In the genomic region with DNA sequence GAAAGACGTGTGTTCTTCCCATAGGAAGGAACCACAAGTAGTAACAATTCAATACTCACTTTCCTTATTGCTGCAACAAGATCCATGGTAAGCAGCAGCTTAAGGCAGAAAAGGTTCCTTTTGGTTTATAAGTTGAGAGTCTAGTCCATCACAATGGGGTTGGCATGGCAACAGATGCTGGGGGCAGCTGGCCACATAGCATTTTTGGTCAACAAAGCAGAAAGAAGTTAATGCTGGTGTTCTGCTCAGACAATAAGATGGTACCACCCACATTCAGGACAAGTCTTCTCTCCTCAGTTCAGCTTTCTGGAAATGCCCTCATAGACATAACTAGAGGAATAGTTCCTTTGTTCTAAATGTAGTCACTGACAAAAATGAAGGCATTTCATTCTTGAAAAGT, we compare ENCODE assay signal across 15 mouse cellular contexts. TPM values are rescaled to one million over a fixed set of nuclear protein-coding genes. Genes with fewer than 3 reads are reported as not detected.
DNase-seq lines count a peak whose midpoint lies in the region; ATAC-seq and TF ChIP-seq lines count a peak whose summit lies in the region.
"Had no signal": no experiment of that assay in that cellular context is flagged by ENCODE, and none has a peak within 500 bp of the region (broad histone marks: within the 10 kb centered on the region; RNA-seq: fewer than 3 reads in every experiment).

A gene (minus strand): TSS at position 101 of the 400 bp plus-strand sequence.

- no peak within 1 kb of the TSS for H3K27ac ChIP-seq in forebrain, embryonic 15.5 days (replicated peaks)
- no peak within 1 kb of the TSS for H3K27ac ChIP-seq in forebrain, embryonic 14.5 days (ENCODE audit: low read depth, low read length)
- no peak within 1 kb of the TSS for H3K27ac ChIP-seq in testis, adult 2 months (ENCODE audit: control insufficient read depth, insufficient read depth, low read depth, low read length)
- no peak within 1 kb of the TSS for H3K27ac ChIP-seq in olfactory bulb, adult 2 months (ENCODE audit: insufficient read depth, low read depth, low read length)
- no peak within 1 kb of the TSS for H3K27ac ChIP-seq in intestine, embryonic 15.5 days
- H3K27ac ChIP-seq: liver, embryonic 13.5 days; stomach, postnatal 0 days had no signal

- no peaks in the 10 kb centered on the region for H3K27me3 ChIP-seq in forebrain, embryonic 15.5 days
- no peaks in the 10 kb centered on the region for H3K27me3 ChIP-seq in forebrain, embryonic 14.5 days (replicated peaks; ENCODE audit: control insufficient read depth, insufficient read depth, low read length)
- H3K27me3 ChIP-seq in testis, adult 2 months (ENCODE audit: control insufficient read depth, insufficient read depth, low read length), result no peaks in the 10 kb centered on the region
- no peaks in the 10 kb centered on the region for H3K27me3 ChIP-seq in intestine, embryonic 15.5 days (replicated peaks)
- H3K27me3 ChIP-seq: liver, embryonic 13.5 days had no signal

- H3K36me3 ChIP-seq in forebrain, embryonic 15.5 days, result no peaks in the 10 kb centered on the region
- H3K36me3 ChIP-seq in forebrain, embryonic 14.5 days (ENCODE audit: control insufficient read depth, insufficient read depth, low read length), result no peaks in the 10 kb centered on the region
- H3K36me3 ChIP-seq in testis, adult 2 months (ENCODE audit: control insufficient read depth, insufficient read depth, low read length), result no peaks in the 10 kb centered on the region
- no peaks in the 10 kb centered on the region for H3K36me3 ChIP-seq in intestine, embryonic 15.5 days
- H3K36me3 ChIP-seq: liver, embryonic 13.5 days had no signal

- no peaks in the 10 kb centered on the region for H3K4me1 ChIP-seq in forebrain, embryonic 15.5 days
- H3K4me1 ChIP-seq in forebrain, embryonic 14.5 days (ENCODE audit: control insufficient read depth, insufficient read depth, low read length), result no peaks in the 10 kb centered on the region
- H3K4me1 ChIP-seq in testis, adult 2 months (ENCODE audit: control insufficient read depth, insufficient read depth, low read length), result no peaks in the 10 kb centered on the region
- no peaks in the 10 kb centered on the region for H3K4me1 ChIP-seq in olfactory bulb, adult 2 months (ENCODE audit: control insufficient read depth, insufficient read depth, low read length)
- no peaks in the 10 kb centered on the region for H3K4me1 ChIP-seq in intestine, embryonic 15.5 days (replicated peaks)
- H3K4me1 ChIP-seq: liver, embryonic 13.5 days had no signal

- no peak for TF ChIP-seq CTCF in testis, adult 2 months (IDR thresholded peaks at IDR 0.05; ENCODE audit: control insufficient read depth, insufficient read depth, insufficient replicate concordance, low read depth, low read length)
- no peak for TF ChIP-seq CTCF in olfactory bulb, adult 2 months (IDR thresholded peaks at IDR 0.05; ENCODE audit: insufficient read depth, low read depth, low read length)

- no peak for DNase-seq in forebrain, embryonic 14.5 days (ENCODE audit: low spot score)
- no peak for DNase-seq in testis, postnatal 10 days (ENCODE audit: low spot score)
- no peak for DNase-seq in layer of hippocampus, postnatal 25 days (ENCODE audit: extremely low spot score in 1 of 2, low spot score in 1 of 2)
- no peak for DNase-seq in yolk sac, embryonic 10.5 days (ENCODE audit: low spot score)
- DNase-seq: adrenal gland, postnatal 25 days; embryo, embryonic 11 days; liver, embryonic 13.5 days; right cerebral cortex, adult 18-20 months had no signal

- no peak within 1 kb of the TSS for H3K9ac ChIP-seq in forebrain, embryonic 15.5 days (replicated peaks)
- no peak within 1 kb of the TSS for H3K9ac ChIP-seq in forebrain, embryonic 14.5 days (ENCODE audit: low read length)
- H3K9ac ChIP-seq in intestine, embryonic 15.5 days, result no peak within 1 kb of the TSS
- H3K9ac ChIP-seq: liver, embryonic 13.5 days had no signal

- H3K4me3 ChIP-seq in forebrain, embryonic 15.5 days, result no peak within 1 kb of the TSS
- H3K4me3 ChIP-seq in forebrain, embryonic 14.5 days (ENCODE audit: low read depth, low read length), result no peak within 1 kb of the TSS
- H3K4me3 ChIP-seq in testis, adult 2 months (ENCODE audit: control insufficient read depth, low read depth, low read length), result peak within 1 kb of the TSS; percentile 64
- H3K4me3 ChIP-seq in olfactory bulb, adult 2 months (ENCODE audit: insufficient read depth, low read depth, low read length), result no peak within 1 kb of the TSS
- no peak within 1 kb of the TSS for H3K4me3 ChIP-seq in intestine, embryonic 15.5 days (replicated peaks)
- H3K4me3 ChIP-seq: liver, embryonic 13.5 days had no signal

- H3K9me3 ChIP-seq in forebrain, embryonic 15.5 days, result no peaks in the 10 kb centered on the region
- H3K9me3 ChIP-seq in forebrain, embryonic 14.5 days (replicated peaks; ENCODE audit: control insufficient read depth, low read length), result no peaks in the 10 kb centered on the region
- H3K9me3 ChIP-seq in intestine, embryonic 15.5 days, result no peaks in the 10 kb centered on the region
- H3K9me3 ChIP-seq: liver, embryonic 13.5 days had no signal

- 23% methylated on average over 1 of the region's 1 CpGs for WGBS in forebrain, embryonic 15.5 days
- WGBS in forebrain, embryonic 14.5 days, result 64% methylated on average over 1 of the region's 1 CpGs
- 66% methylated on average over 1 of the region's 1 CpGs for WGBS in olfactory bulb, adult 2 months
- 53% methylated on average over 1 of the region's 1 CpGs for WGBS in intestine, embryonic 15.5 days

- peak; percentile 21; the same call in 1 of the 2 replicates for TF ChIP-seq POLR2A in testis, adult 2 months (IDR thresholded peaks at IDR 0.05; ENCODE audit: control insufficient read depth, low read depth, low read length)
- no peak for TF ChIP-seq POLR2A in olfactory bulb, adult 2 months (IDR thresholded peaks at IDR 0.05; ENCODE audit: insufficient read depth, low read depth, low read length)

- no peak for ATAC-seq in forebrain, embryonic 15.5 days (replicated peaks)
- ATAC-seq in forebrain, embryonic 14.5 days, result no peak
- ATAC-seq in intestine, embryonic 15.5 days, result no peak
- ATAC-seq: intestine, postnatal 0 days; Patski had no signal

- H3K4me2 ChIP-seq in forebrain, embryonic 15.5 days (replicated peaks), result no peak within 1 kb of the TSS
- no peak within 1 kb of the TSS for H3K4me2 ChIP-seq in forebrain, embryonic 14.5 days (ENCODE audit: low read length)
- no peak within 1 kb of the TSS for H3K4me2 ChIP-seq in intestine, embryonic 15.5 days (replicated peaks)
- H3K4me2 ChIP-seq: liver, embryonic 13.5 days had no signal

RNA-seq across cellular contexts. Expression of the gene that starts here (rescaled TPM):
- 13.1 and 15.9 TPM in 2 replicates for polyA plus RNA-seq in forebrain, embryonic 15.5 days (2015; fragmentation: Nextera tagmentation; extraction: Ambion mirVana)
- polyA plus RNA-seq in forebrain, embryonic 14.5 days (2014; fragmentation: Nextera tagmentation; extraction: Ambion mirVana), result 9.6 and 14.3 TPM in 2 replicates
- polyA plus RNA-seq in testis, adult 2 months (2012; rRNA removed), result 2.9 TPM in 2 replicates
- 10 to 100 TPM; 33.2 to 40.1 TPM for total RNA-seq in layer of hippocampus, postnatal 25 days (2021)
- not detected in 2 replicates for polyA plus RNA-seq in olfactory bulb, adult 2 months (2012; ENCODE audit: insufficient read depth, insufficient read length, low replicate concordance, missing spikeins)
- polyA plus RNA-seq in intestine, embryonic 15.5 days (2015; fragmentation: Nextera tagmentation; extraction: Ambion mirVana), result 3.2 and 4.2 TPM in 2 replicates
